Mouse (Mus musculus) urinary bladder, postnatal 4 days (tissue): ENCODE measurements around the gene Pex19.

Experiments
- DNase-seq, 2 experiments: peaks; one replicate each; pipeline ENCODE4 v3.0.0; 2021 to 2022; ENCODE audit warnings: low spot score in 2 of 2

The Pex19 gene

DNA sequence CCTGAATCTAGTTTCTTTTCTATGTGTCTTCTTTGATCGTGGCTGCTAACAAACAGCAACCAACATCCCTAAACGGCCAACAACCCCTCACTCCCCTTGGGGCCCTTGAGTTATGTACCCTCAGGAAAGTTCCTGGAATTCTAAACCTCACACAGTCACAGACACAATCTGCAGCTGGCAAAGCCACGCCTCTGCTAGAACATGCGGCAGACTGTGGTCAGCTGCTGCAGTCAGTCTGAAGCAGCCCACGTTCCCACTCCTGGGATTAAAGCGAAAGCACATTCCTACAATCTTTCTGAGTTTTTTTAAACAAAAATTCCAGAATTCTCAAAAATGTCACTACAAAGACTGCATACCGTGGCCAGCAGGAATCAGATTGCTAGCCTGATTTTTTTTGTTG is 7.0 kb downstream of the Pex19 start:
- no peak for DNase-seq

DNA sequence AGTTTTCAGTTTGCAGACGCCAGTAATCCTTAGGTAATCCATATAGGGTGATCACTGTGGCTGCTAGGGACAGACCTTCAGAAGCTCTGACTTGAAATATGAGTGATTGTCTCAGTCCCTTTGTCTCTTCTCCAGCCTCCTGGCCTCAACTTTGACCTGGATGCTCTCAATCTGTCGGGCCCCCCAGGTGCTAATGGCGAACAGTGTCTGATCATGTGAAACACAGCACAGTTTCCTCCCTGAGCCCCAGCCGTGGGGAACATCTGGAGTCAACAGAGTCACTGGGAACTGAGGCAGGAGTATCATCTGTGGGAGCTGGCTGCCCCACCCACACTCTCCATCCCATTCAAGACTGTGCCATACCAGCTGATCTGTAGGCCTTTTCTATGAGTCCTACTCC is 7.5 kb downstream of the Pex19 start:
- no peak for DNase-seq

DNA sequence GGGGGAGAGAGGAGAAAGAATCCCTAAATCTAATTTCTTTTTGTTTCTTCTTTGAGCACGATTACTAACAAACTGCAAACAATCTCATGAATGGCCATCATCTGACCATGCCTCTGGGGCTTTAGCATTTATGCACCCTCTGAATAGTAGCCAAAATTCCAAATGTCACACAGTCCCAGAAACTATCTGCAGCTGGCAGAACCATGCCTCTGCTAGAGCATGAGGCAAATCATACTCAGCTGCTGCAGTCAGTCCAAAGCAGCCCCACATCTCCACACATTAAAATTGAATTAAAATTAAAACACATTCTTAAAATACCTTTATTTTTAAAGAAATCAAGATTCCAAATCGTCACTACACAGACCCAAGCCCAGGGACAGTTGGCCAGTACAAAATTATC is 13.6 kb downstream of the Pex19 start:
- DNase-seq = no peak

DNA sequence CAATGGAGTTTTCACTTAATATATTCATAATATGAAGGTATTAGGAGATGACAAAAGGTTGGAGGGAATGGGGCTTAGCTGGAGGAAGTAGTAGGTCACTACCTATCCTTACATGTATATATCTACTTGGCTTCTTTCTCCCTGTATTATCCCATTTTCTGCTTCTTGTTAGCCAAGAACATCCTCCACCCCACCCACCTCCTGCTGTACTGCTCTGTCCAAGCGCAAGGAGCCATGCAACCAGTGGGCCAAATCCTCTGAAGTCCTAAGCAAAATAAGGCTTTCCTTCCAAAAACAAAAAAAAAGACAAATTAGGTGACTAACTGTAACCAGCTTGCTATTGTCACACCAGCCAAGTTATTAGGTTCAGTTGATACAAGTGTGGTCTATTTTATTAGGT is 14.3 kb downstream of the Pex19 start:
- DNase-seq = no peak

DNA sequence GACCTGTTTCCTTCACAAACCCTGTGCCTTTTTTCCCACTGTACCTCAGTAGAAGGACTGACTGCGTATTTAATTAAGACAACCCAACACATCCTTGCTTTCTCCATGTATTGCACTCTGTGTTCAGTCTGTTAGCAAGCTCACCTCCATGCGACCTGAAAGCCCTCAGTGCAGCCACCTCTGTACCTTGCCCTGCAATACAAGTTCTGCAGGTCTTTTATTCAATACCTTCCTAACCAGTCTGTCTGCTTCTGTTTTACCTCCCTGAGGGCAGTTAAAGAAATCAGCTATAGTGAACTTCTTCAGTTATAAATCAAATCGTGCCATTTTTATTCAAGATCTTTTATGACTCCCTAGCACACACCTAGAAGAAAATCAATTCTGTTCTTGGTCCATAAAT is 15.0 kb downstream of the Pex19 start:
- DNase-seq = no peak

DNA sequence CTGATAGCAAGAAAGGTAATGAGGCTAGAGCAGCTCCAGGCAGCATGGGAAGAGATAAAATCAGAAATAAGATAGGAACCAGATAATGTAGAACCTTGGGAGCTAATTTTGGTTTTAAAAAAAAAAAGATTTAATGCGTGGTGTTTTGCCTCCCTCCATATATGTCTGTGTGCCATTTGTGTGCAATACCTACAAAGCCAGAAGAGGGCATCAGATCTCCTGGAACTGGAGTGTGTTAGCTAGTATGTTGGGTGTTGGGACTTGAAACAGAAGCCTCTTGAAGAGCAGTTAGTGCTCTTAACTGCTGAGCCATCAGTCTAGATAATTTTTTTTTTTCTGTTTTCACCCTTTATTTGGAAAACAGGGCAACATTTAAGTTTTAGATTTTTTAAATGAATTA is 17.0 kb downstream of the Pex19 start:
- no peak for DNase-seq

DNA sequence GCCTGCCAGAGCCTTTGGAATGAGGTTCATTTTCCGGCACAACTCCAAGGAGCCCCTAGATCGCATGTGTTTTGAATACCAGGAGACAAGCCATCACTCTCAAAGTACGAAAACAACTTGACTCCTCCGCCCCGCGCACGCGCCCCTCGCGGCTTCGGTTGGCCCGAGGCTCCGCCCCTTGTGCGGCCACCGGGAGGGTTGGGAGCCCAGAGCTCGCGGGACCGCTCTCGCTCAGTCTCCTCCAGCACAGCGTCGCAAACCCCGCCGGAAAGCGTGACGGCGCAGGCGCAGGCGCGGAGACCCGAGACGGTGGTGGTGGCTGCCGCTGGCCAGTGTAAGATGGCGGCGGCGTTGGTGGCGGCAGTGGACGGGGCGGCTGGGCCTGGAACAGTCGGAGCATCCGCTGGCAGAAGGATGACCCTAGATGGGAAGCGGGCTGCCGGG is 21.3 kb downstream of the Pex19 start, which contains the start of gene Dcaf8:
TSS of gene Dcaf8 (plus strand) at position 250 of the 444 bp plus-strand sequence.
- peak; percentile 97 for DNase-seq

DNA sequence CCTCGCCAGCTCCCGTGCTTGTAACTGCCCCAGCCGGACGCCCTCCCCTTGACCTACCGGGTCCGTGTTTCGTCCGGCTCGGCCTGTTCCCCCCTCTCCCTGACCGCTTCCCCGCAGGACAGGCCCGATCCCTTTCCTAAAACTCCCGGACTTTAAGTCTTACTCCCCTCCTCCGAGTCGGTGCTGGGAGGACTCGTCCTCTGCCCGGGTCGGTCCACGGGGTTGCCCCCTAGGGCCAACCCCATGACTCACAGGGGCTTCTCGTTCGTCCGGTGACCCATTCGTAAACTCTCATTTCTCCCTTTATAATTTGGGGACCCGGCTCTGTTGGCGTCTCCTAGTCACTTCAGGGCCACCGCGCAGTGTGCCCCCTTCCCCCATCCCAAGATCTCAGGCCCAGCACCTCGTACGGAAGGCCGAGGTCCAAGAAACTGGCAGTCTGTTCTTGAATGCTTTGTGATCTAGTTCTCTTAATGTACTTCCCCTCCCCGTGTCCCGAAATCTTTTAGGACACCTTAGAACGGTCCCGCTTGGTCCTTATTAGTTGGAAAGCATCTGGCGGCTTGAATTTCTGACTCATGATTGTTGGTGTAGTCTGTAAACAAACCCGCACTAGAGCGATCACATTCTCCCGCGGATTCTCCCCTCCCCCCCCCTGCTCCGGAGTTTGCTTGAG is 21.9 kb downstream of the Pex19 start:
- no peak for DNase-seq

DNA sequence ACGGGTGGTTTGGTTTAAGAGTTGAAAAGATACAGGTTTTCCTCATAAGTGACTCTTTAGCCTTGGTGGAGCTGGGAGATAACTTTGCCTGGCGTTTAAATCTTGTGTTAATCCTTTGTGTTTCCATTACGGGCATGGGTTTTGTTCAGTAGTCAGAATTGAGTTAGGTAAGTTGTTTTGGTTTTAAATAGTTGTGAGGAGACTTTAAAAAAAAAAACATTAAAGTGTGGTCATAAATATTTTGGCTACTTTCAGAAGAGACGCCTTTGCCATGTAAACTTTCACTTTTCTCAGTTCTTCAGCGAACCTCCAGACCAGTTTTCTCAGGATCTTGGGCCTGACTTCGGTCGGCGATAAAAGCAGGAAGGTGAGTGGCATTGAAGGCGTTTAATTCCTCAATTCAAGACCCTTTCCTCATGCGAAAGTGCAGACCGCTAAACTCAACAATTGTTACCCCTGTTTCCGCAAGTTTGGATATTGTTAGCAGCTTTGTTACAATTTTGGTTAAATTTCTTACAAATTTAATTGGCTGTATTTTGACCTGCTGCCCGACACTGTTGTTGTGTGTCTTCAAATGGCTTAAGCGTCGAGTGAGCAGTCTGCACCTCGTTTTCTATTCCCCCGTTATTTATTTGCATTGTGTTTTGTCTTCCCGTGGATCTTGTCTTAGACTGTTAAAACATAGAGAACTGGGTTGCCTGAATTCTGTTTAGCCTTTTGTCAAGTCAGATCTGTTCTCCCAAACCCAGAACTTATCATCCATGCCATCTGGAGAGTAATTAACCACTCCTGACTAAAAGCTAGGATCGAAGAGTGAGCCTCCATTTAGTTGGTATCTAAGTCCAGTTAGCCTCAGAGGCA is 22.6 kb downstream of the Pex19 start:
- DNase-seq = no peak

DNA sequence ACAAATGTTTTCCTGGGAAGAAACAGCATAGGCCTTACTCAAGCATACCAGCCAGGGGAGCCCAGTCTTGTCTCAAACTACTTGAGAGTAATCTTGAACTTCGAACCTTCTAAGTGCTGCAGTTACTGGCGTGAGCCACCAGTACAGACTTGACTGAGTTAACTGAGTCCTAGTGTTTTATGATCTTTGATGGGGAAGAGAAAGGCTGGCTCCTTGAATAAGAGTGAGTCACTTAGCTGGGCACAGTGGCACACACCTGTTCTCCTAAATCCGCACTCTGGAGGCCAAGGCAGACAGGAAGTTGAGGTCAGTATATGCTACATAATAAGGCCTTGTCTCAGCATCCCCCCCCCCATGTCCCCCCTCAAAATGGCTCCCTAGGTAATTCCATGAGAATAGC is 28.0 kb downstream of the Pex19 start:
- DNase-seq = no peak

DNA sequence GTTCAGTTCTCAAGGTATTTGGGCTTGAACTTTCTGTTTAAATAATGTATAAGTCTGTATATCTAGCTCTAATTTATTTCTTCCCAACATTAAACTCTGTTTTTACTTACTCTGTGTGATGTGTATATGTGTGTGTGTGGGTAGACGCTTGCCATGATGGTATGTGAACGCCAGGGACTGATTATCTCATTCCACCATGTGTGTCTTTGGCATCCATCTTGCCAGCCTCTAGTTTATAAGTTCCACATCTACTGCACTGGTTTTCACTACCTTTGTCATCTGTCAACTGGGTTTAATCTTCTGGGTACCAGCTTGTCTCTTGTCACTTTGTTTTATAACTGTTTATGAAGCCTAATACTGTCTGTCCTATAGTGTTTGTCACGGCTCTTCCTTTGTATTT is 29.0 kb downstream of the Pex19 start:
- no peak for DNase-seq

DNA sequence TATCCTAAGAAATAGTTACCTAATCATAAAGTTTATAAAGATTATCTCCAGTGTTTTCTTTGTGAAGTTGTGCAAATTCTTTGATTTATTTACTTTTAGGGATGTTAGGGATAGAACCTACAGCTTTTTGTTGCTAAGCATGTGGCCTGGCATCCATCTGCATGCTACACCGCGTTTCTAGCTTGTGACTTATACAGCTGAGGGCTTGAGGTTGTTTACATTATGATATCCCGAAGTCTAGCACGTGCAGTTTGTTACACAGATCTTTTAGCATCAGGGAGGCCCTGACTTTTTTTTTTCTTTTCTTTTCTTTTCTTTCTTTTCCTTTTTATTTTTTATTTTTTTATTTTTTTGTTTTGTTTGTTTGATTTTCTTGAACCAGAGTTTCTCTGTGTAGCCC is 33.4 kb downstream of the Pex19 start:
- DNase-seq = no peak

DNA sequence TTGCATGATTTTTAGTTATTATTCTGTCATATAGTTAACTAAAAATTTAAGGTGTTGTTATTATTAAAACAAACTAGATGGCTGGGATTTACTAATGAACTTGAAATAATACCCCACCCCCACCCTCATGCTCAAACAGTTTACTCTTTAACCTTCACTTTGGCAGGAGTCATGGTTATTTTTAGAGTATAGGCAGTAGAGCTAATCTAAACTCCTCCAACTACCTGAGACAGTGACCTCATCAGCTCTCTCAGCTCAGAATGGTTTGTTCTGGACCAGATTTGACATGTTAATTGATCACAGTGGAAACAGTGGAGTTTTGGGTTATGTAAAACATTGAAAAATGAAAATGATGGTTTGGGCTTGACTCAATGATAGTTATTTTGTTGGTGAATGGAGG is 34.0 kb downstream of the Pex19 start:
- DNase-seq = no peak

DNA sequence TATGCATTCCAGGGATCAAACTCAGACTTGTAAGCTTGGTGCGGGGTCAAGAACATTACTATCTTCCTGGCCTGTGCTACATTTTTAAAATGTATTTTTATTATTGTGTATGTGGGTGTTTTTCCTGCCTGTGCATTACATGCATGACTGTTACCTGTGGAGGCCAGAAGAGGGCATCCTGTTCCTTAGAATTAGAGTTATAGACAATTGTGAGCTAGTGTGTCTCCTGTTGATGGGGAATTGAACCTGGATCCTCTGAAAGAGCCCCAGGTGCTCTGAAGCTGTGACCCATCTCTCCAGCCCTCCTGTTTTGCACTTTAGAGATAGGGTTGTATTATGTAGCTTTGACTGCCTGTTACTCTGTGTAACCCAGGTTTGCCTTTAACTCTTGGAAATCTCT is 35.5 kb downstream of the Pex19 start:
- DNase-seq = no peak

DNA sequence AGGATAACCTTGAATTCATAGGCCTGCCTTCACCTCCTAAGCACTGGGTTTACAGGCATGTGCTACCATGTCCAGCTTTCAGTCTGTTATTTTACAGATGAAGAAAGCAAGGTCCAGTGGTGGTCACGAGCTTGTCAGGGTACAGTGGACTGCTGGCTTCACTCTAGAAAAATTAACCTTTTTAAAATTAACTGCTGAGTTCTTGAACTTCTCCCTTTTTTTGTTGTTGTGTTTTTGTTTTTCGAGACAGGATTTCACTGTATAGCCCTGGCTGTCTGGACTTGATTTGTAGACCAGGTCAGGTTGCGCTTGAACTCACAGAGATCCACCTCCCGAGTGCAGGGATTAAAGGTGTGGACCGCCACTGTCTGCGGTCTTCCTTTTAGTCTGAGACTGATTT is 36.4 kb downstream of the Pex19 start:
- no peak for DNase-seq

DNA sequence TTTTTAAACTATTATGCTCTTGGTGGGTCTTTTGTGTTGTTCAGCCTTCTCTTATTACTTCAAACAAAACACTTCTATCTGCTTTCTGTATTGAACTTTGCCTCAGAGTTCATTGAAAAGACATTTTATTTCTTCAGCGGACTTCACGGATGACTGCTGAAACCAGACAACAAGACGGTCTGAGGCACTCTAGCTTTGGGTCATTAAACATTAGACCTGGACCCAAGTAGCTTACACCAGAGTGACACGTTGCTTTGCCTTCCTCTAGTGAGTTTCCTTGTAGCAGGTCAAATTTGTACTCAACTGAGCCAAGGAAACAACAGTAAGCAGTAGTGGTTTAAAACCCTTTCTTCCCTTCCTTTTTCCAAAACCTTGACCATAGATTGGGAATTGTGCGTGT is 41.4 kb downstream of the Pex19 start:
- DNase-seq = no peak

DNA sequence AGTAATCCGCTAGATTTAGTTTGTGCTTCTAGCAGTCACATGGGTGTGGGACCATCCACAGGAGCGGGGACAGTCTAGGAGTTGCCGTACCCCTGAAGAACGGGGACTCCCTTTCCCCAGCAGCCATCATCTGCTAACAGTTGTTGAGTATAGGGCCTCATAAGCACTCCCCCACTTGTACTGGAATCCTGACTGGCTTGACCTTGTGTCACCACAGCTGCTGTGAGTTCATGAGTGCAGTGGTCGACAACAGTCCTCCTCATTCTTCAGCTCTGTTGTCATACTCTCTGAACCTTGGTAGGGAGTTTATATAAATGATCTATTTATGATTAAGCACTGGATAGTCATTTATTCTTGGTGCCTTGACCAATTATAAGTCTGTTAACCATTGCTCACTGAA is 43.3 kb downstream of the Pex19 start:
- no peak for DNase-seq

DNA sequence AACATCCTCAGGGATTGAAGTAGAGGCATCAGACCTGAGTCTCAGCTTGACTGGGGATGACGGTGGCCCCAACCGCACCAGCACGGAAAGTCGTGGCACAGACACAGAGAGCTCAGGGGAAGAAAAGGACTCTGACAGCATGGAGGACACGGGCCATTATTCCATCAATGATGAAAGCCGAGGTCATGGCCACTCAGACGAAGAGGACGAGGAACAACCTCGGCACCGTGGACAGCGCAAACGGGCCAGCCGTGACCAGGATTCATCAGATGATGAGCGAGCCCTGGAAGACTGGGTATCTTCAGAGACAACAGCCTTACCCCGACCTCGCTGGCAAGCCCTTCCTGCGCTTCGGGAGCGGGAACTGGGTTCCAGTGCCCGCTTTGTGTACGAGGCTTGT is 45.8 kb downstream of the Pex19 start:
- no peak for DNase-seq

DNA sequence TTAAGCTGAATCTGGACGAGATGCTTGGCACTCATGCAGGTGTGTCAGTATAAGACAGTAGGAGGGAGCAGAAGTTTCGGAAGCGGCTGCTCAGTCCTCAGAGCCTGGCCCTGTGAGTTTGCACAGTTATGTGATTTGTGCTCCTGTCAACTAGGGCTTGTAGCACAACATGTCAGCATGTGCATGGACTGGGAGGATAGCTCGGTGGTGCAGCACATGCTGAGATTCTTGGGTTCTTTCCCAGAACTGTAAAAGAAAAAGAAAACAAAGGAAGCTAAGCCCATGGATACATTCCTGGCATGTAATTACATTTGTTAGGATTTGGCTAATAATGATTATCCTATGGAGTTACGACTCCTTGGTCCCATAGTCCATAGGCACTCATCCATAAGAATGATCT is 46.6 kb downstream of the Pex19 start:
- no peak for DNase-seq

DNA sequence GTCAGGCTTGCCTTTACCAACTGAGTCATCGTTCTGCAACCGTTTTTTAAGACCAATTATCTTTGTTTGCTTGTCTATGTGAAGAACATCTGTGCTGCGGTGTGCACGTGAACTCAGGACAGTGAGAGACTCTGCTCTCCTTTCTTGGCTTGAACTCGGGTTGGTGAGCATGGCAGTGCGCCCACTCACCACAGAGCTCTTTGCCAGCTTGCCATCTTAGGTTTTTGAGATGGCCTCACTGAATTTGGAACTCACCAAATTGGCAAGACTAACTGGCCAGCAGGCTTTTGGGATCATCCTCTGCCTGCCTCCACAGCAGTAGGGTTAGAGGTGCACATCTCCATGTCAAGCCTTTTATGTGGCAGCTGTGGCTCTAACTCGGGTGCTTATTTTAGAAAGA is 51.2 kb downstream of the Pex19 start:
- DNase-seq = no peak

DNA sequence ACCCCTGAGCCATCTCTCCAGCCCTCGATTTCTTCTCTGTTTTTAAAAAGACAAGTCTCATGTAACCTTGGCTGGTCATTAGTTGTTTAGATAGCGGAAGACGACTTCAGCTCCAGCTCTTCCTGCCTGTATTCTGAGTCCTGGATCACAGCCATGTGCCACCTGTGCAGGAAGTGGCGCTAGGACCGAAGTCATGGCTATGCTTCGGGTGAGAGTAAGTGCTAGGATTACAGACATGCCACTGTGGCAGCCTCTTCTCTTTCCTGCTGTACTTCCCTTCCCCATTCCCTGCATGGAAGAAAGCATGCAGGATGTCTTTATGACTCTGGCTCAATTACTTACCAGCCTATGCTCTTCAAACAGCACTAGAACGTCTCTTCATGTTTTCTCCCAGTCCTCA is 52.5 kb downstream of the Pex19 start:
- no peak for DNase-seq

DNA sequence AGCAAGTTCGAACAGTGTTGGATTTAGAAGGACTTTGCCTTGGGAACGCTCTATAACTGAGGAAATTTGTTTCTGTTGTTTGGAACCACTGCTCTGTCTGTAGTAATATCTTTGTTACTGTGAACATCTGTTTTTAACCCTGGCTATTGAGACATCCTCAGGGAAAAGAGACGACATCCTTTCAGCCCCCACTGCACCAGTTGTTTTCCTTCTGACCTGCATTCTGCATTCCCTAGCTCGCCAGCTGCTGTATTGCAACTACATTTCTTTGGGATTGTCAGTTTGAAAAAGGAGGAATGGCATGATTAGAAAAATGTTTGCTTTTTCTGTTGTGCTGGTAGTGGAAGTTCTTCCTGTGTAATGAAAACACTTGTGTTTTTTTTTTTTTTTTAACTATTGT is 54.3 kb downstream of the Pex19 start:
- no peak for DNase-seq

DNA sequence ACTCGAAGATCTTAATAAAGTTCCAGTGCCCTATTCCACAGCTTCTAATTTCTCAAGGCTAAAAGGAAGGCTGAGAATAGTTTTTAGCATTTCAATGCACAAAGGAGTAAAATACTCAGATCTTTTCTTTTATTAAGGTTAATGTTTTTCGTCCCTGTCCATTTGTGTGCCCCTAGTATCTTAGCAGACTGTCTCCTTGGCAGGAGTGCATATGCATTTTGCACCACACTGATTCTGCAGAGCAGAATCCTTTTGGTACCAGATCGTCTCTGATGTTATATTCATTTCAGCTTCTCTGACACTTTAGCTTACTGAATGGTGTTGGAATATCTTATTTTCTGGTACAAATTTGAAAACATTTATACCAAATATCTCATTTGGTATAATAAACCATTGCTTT is 55.2 kb downstream of the Pex19 start:
- DNase-seq = no peak
